Mouse (Mus musculus): ENCODE measurements at regions not wholly inside any gene's neighbourhood (a gene's known extent, or its start where the extent isn't known, plus 50 kb on each side); places are given as distances from the start of the nearest gene placed in this dataset.
A peak's percentile ranks its signal among the peaks of the same experiment; 100 is the strongest.

DNA sequence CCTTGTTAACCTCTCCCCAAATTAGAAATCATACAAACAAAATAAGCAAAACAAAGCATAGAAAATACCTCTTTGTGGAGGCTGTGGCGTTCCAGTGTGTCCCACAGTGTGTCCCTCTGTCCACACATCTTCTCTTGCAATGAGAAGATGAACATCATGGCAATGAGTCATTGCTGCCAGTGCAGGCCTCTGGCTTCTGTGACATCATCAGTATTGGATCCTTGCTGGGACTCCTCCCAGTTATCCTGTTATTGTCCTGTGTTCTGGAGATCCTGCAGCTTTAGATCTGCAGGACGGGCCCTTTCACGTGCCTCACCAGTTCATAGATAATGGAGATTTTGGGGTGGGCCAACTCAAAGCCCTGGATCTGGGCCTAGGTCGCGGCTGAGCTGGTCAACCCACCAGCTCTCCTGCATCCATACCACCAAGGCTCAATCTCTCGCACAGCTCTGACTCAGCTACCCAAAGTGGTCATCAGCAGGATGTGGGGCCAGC lies 80.9 kb downstream of the Tmem212 start:
- DNase-seq = no peak

DNA sequence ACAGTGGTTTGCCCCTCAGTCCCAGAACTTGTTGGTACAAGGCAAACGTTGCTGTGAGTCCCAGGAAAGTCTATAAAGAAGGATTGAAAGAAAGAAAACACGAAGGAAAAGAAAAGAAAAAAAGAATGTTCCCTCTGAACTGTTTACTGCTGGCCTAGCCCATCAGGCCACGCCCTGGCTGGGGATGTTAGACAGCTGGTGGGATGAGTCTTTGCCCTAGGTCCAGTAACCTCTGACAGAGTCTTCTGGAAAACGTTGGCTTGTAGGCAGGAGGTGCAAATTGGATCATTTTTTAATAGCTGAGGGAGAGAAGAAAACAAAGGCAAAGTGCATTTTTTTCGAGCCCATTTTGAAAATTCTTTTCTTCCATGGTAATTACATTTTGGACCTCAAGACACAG lies 91.9 kb downstream of the Tmem212 start:
- no peak for DNase-seq

DNA sequence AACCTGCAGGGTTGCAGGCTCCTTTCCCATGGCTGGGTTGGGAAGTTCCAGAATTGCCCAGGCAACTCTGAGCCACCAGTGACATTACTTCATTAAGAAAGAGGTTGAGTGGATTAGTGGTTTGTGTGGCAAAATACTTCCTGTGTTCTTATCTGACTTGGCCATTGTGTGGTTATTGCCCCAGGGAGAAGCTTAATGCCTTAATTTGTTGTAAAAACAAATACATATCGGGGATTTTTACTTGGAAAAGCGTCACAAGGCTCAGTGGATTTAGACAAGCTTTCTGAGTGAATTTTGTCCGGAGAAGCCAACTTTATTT lies 80.5 kb upstream of the Fndc3b start:
- no peak for DNase-seq

DNA sequence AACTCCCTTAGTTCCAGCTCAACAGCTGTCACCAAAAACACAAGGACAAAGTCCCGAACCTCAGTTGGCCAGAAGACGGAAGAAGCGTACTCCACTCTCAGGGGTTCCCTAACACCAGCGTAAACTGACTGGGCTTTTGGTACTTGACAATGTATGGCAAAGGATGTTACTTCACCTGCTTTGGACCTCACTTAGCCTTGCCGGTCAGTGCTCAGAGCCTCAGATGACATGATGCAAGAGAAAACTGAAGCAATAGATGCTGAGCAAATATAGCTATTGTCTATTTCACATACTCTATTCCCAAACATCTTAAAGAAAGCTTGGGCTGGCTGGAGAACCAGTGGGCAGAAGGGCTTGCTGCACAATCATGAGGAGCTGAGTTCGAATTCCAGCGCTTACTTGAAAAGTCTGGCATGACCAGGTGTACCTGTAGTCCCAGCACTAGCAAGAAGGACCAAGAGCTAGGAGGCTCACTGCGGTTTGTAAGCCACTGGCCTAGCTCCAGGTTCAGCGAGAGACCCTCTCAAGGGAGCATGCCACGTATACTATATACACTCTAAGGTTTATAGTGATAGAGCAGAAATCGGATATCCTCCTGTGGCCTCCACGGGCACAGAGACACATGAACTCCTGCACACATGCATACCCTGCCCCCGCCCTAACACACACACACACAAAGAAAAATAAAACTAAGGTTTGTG lies 80.0 kb upstream of the Fndc3b start:
- no peak for DNase-seq

DNA sequence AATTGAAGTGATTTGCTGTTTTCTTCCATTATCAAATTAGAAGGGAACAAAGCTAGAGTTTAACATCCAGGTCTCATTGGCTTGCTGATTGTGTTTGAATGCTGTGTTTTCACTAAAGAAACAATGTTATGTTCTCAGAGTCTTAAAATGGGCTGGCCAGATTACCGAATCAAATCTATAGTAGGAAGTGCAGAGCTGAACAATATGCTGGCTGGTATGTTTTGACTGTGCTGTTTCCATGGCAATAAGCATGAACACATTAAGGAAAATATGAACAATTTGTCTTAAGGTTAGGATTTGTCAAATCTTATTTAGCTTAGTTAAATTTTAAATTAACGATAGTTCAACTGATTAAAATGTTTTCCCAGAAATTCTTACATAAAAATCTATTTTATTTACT lies 72.8 kb upstream of the Fndc3b start:
- no peak for DNase-seq

DNA sequence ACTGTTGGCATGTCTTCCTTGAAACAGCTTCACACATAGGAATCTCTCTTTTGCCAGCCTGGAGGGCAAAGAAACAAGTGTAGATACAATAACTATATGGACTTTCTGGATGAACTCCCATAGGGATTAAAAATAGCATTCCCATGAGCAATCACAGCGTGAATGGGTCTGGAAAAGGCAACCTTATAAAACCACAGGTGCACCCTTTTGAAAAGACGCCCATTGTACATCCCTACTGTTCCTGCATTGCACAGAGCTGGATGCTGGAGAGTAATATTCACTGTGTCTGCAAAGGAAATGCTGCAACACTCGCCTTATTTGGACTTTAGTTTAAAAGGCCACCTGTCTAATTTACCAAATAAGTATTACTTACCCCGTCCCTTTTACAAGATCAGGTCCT lies 72.4 kb upstream of the Fndc3b start:
- DNase-seq = no peak

DNA sequence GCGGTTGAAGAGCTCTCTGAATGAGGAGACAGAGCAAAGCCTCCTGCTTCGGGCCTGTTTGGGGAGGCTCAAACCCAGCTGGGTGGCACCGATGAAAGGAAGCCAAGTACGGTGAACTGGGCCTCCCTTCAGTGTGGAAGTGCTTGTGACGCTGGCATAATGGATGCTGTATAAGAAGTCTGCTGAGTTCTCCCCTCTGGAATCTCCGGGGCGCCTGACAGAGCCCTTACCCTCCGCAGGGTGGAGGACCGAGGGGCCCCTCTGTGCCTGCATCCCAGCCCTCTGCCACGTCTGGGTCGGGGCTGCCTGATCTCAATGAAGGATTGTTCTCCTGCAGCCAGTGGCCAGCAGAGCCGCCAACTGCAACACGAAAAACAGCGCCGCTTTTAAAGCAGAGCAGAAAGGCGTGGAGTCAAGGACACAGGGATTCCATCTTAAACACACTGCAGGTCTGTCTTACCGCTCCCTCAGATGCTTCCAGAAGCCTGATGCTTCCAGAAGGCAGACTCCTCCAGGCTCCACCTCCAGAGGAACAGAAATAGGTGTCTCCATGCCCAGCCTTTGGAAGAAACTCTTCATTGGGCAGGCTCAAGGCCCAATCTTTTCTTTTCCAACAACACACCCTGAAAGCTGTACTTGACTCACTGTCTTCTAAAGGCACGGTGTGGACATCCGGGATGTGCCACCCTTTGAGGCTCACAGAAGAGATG lies 71.1 kb upstream of the Fndc3b start:
- DNase-seq = no peak

DNA sequence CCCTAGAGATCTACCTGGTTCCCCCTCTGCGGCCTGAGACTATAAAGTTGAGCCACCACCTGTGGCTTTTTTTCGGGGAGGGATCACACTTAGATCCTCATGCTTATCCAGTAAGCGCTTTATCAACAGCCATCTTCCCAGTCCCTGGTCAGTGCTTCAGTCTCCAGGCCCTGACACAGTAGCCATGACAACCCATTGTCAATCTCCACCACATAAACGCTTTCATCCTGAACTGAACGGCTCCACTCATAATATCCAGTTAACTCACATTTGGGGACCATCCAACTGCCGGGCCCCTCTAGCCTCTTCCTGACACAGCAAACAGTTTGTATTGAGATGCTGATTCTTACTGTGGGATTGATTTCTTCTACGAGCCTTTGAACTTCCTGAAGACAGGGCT lies 68.8 kb upstream of the Fndc3b start:
- DNase-seq = no peak

DNA sequence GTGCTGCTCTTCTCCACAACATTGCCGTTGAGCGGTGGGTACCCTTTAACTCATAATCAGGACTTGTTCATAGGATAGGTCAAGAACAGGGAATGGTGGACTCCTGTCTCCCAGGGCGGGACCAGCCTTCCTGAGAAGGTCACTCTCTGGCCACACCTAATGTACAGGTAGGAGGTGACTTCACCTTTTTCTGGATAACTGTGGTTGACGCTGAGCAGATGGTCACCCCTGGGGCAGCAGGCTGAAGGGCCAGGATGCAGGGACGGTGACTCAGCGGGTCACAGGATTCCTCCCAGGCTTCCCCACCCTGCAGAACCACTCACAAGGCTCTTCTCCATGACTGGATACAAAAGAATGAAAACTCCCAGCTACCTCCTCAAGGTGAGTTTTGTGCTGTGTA lies 66.6 kb upstream of the Fndc3b start:
- DNase-seq = no peak

DNA sequence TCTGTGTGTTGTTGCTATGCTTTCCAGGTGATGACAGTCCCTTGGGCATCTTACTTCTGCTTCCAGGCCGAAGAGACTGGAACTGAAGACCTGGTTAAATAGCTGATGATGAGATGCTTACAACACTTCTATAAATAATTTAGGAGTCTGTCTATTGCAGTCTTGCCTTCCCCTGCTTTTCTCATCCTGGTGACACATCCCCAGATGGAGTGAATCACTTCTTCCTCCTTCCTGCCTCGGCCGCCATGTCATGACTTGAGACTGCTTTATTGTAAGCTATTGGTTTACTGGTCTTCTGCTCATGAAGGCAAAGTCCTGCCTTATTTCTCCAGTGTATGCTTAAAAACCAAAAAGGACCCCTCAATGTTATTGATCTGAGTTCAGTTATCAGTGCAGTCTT lies 62.1 kb upstream of the Fndc3b start:
- DNase-seq = no peak

DNA sequence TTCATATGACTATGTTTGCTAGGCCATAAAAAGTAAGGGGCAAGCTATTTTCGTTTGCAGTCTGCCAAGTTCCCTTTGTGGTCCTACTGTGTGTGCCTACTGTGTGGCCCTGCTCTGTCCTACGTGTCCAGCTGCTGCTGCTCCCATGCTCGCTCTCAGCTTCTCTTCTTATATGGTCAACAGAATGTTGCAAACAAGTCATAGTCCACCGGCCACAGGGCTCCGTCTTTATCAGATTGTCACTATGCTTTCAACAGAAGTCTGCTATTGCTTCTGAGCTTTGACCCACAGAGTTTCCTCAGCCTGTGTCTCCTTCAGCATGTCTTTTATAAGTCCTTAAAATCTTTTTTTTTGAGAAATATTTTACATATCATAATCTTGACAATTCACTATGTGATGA lies 58.3 kb upstream of the Fndc3b start:
- DNase-seq = no peak

DNA sequence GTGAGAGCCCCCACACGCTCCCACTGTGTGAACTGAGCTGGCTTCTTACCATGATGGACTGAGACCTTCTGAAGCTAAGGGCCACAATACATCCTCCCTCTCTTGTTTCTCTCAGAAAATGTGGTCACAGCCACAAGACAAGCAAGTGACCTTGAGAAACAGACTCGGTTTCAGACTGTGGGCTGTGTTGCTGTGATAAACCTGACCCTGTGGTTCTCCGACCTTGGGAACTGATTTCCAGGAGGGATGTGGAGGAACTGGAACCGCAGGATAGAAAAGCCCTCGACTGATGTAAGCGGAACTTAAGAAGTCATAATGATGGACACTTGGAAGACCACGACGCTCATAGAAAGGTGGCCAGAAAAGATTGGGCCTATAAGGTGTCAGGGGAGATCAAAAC lies 56.1 kb upstream of the Fndc3b start:
- DNase-seq = no peak

DNA sequence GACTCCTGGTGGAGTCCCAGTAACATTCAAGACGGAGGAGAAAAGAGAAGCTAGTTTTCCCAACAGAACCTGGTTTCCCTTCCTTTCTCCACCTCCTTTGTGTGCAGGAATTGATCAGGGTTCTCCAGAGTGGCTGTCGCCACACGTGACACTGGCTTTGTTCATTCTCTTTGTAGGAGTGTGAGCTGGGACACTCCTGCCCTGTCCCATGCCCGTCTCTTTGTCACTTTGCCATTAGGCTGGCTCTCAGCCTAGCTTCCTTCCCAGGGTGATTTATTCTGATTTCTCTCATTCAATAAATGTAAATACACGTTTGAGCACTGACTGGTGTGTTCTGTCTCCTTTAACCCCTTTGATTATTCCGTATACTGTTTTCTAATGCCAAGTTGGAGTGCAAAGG lies 55.3 kb upstream of the Fndc3b start:
- no peak for DNase-seq

DNA sequence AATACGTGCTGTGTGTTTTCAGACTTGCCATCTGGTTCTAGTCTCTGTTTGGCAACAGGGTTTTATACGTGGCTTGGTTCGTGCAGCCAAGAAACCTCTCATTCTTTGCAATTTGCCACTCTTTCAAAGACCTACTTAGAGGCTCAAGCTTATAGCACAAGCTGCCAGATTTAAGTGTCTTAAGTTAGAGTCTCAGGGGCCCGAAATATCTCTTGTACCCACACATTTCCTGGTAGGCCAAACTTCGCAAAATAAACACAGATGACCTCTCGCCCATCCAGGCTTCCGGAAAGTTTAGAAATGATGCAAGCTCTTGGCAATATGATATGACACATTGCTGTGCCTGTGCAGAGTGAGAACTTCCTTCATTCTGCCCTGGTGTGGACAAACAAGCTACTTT lies 54.8 kb upstream of the Fndc3b start:
- peak; percentile 22 for DNase-seq

DNA sequence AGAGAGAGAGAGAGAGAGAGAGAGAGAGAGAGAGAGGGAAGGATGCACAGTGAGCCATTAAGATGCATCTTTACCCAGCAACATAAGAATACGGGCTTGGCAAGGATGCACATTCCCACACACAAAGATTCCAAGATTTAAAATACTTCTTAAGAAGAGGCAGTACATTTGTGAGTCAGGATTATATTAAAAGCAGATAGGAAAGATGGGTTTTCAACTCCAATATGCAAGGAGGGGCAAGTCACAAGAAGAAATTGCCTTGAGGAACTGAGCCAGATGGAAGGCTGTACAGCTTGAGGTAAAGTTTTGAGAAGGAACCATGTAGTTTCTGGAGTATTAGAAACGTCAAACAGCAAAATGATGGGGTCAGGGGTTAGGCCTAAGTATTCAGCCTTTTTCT lies 53.4 kb upstream of the Fndc3b start:
- no peak for DNase-seq

DNA sequence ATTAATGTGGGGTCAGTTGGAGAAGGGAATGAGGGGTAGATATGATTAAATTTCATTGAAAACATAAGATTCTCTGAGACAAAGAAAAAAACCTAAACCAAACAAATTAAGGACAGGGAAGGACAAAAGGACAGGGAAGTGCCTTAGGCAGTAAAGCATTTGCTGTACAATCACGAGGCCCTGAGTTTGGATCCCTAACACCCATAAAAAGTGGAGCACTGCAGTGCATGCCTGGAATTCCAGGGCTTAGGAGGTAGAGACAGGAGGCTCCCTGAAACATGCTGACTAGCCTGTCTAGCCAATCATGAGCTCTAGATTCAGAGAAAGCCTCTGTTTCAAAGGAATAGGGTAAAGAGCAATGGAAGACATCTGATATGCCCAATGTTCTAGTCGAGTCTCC lies 49.9 kb upstream of the Fndc3b start:
- DNase-seq = no peak
